Mouse (Mus musculus): ENCODE data around the gene Olfr955.

Gene Olfr955

DNA sequence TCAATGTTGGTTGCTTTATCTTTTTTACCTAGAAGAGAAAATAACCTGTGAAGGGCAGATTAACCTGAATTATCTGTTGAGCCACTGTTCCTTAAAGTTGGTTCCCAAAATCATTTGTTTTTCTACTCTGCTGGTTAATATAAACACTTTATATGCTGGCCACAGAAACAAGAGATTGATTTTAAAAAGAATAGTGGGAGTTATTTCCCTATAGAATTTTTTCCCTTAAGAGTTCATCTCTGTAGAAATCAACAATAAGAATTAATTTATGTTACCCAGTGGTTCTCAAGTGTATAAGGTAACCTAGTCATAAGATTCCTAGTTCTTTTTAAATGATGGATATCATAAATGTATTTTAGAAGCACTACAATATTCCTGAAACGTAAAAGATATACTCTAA lies at the start of gene Olfr955:
Olfr955 (minus strand) TSS at position 101 of the 400 bp plus-strand sequence.
- DNase-seq (ENCODE audit: low spot score): no peak

DNA sequence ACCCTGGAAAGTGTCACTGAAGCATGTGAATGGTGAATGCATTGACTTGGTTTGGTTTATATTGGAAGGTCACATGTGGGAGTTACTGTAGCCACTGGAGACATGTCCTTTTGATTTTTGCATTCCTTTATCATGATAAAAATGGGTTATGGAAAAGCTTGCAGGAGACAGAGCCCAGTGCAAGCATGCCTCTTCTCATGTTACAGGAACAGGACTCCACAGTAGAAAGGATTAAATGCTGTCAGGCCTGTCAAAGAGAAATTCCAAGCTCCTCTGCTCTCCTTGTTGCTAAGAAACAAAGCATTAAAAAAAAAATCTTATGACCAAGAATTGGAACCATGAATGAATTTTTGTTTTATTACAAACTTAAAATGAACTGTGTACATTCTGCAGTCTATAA lies 46.9 kb upstream of the Olfr955 start:
- DNase-seq (ENCODE audit: low spot score): no peak

DNA sequence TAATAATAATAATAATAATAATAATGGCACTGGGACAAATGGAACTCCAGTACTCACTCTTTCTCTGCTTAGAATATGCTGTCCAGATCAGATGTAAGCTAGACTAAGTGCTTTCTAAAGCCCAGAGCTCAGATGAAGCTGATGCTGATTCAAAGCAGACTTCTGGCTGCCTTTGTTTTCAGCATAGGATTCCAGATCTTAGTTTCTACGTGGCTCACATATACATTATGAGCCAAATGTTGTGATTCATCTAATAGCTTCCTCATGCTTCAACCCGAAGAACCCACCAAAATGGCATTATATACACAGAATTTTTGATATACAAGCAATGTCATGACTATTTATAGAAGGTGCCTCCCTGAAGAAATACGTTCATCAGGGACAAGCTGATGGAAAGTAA lies 43.8 kb upstream of the Olfr955 start, which contains the start of gene Olfr957:
Olfr957 (minus strand) TSS at position 279 of the 400 bp plus-strand sequence.
- no peak for DNase-seq (ENCODE audit: low spot score)

DNA sequence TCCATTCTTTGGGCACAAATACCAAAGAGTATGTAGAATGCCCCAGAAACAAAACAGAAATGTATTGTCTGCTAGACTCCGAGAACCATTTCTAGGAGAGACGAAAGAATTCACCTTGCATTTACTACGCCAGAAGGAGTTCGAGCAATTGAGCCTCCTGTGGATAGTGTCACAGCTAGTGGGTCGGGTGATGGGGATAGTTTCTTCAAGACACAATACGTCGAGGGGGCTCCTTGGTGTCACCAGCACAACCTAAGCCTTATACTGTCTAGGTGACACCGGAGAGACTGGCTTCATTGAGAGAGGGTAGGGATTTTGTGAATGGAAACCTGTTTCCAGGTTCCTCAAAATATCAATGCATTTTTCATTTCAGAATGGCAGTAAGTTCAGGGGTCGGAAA lies 37.7 kb upstream of the Olfr955 start:
- no peak for DNase-seq (ENCODE audit: low spot score)

DNA sequence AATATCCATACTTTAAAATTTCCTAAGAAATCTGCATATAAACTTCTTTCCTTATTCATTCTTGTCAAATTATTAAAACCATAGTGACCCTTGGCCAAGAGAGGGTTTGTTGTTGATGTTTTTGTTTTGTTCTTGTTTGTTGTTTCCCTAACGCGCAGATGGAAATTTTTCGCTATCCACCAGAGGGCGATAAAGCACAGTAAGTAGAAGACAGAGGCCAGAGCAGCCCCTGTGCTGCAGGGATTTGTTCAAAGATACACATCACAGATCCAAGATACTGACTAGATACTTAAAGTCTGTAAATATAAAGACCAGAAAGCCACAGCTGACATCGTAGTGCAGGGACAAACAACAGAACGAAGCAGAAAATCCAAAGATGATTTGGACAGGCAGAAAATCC lies 37.3 kb upstream of the Olfr955 start:
- DNase-seq (ENCODE audit: low spot score): peak; percentile 31

DNA sequence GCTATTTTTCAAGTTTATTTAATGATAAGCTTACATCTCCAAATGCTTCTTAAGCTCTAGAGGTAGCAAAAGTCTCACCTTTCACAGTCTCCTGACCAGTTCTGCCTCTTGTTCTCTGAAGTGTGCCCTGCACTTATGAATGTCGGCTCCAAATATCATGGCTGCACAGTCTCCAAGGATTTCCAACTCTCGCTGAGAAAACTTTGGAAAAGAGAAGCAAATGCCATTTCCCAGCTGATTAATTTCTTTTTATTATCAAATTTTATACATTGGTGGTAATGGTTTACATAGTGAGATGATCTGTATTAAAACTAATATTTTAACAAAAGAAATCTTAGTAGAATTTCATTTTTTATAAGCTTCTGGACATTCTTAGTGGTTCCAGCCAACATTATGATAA lies 22.2 kb upstream of the Olfr955 start, which contains the start of gene Olfr44:
Olfr44 (minus strand) TSS at position 101 of the 400 bp plus-strand sequence.
- no peak for DNase-seq (ENCODE audit: low spot score)

DNA sequence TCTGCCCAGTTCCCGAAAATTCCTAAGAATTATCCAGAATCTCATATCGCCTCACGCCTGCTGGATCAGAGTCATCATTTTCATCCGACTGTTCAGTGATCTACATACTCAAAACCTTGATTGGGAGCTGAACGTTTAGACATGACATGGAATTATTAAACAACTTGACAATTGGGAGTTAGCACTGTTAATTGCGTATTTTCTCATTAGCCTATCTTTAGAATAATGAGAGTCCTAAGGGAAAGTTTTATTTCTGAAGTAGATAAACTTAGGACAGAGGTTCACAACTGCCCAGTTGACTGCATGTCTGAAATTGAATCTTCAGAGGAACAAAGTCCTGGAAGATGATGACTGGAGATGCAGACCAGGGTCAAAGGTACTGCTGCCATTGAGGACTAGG lies 15.3 kb downstream of the Olfr955 start, which contains the start of gene Olfr954:
Olfr954 (plus strand) TSS at position 301 of the 400 bp plus-strand sequence.
- DNase-seq (ENCODE audit: low spot score): no peak

DNA sequence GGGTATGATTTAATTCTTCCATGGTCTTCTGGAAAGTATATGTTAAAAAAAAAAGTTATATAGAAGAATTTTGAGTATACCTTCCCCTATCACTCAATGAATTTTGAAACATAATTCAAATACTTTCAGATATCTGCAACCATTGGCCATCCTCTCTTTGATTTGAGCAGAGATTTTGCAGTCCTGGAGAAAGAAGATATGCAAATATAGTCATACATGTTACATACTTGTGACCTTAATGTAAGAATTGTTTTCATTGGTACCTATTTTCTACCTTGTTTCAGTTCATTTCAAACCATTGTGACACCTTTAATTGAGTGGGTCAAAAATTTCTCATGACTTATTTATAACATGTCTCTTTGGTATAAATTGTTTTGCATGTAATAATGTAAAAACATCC lies 44.7 kb downstream of the Olfr955 start, which contains the start of gene Olfr952:
Olfr952 (minus strand) TSS at position 101 of the 400 bp plus-strand sequence.
- DNase-seq (ENCODE audit: low spot score): no peak

All from ovary, postnatal 14 days (tissue).